Mouse (Mus musculus) heart, embryonic 13.5 days (tissue): ENCODE results near the gene Lmod2. TPM values are rescaled to one million over a fixed set of nuclear protein-coding genes. Genes with fewer than 3 reads are reported as not detected.

Experiments used
- ATAC-seq: fragments of 200-750 bp; cut with Nextera tagmentation; 2 replicates; pipeline ENCODE4 v1.8.0; 2017; ENCODE audit warnings: moderate TSS enrichment; ENCODE audit not compliant: insufficient number of reproducible peaks, low FRiP score, low TSS enrichment; ENCODE audit errors: extremely low read depth
- H3K27ac ChIP-seq: fragments of 300-500 bp; sonication (generic); replicated peaks from 2 replicates; pipeline ENCODE4 v1.5.1; 2015; ENCODE audit warnings: moderate library complexity, mild to moderate bottlenecking, inconsistent platforms
- H3K27me3 ChIP-seq: fragments of 300-500 bp; sonication (generic); replicated peaks from 2 replicates; pipeline ENCODE4 v1.6.1; 2015; ENCODE audit warnings: mild to moderate bottlenecking, inconsistent platforms
- H3K36me3 ChIP-seq: fragments of 300-500 bp; sonication (generic); 2 replicates; pipeline ENCODE4 v1.6.1; 2015; ENCODE audit warnings: mild to moderate bottlenecking, inconsistent platforms
- H3K4me1 ChIP-seq: fragments of 300-500 bp; sonication (generic); 2 replicates; pipeline ENCODE4 v1.6.1; 2015; ENCODE audit warnings: inconsistent platforms
- H3K4me2 ChIP-seq: fragments of 300-500 bp; sonication (generic); 2 replicates; pipeline ENCODE4 v1.6.1; 2015; ENCODE audit warnings: inconsistent platforms, mild to moderate bottlenecking, moderate library complexity
- H3K4me3 ChIP-seq: fragments of 300-500 bp; sonication (generic); 2 replicates; pipeline ENCODE4 v1.5.1; 2015; ENCODE audit warnings: moderate library complexity, mild to moderate bottlenecking, inconsistent platforms
- H3K9ac ChIP-seq: fragments of 300-500 bp; sonication (generic); 2 replicates; pipeline ENCODE4 v1.6.1; 2015; ENCODE audit warnings: inconsistent platforms, mild to moderate bottlenecking, moderate library complexity
- H3K9me3 ChIP-seq: fragments of 300-500 bp; sonication (generic); 2 replicates; pipeline ENCODE4 v1.6.1; 2016; ENCODE audit warnings: inconsistent platforms
- WGBS: fragments of 180-500 bp; shearing (Covaris S2); methylation state at CpG from one replicate; pipeline ENCODE4 v1.1.7; 2015; ENCODE audit warnings: mixed read lengths; 5-methylcytosine and 5-hydroxymethylcytosine counted together
- polyA plus RNA-seq: library from polyadenylated mRNA; unstranded; fragments of >200 nt; fragmentation: Nextera tagmentation; extraction: Ambion mirVana; gene quantifications from 2 replicates; pipeline ENCODE4 v1.2.1, GENCODE M21; 2015

The Lmod2 gene
- polyA plus RNA-seq, 1 experiment from 2014 or later = 42.8 TPM

DNA sequence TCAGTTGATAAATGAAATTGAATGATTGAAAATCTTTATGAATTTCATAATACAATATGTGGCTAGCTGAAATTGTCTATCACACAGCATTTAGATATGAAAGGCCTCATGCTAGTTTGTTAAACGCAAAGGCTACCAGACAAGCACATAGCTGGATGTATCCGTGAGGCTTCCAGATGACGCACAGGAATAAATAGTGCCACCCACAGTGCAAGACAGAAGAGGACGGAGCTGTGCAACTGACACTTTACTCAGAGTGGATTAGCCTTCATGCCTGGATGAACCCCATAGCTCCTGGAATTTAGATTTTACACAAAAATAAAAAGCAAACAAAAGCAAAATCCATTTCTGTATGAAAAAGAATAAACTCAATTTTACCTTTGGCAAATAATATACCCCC, 16.4 kb downstream of the Lmod2 start:
- Histone ChIP-seq H3K4me3 (no peak overlapping the region), H3K9ac (no peak overlapping the region), H3K4me2 (no peak overlapping the region), H3K27ac (no peak overlapping the region), H3K4me1 (peaks cover 25% of the 10 kb centered on the region), H3K36me3 (peaks cover 60% of the 10 kb centered on the region), H3K9me3 (no peaks in the 10 kb centered on the region), H3K27me3 (no peaks in the 10 kb centered on the region)
- ATAC-seq = no peak
- WGBS = 80% methylated on average over 4 of the region's 4 CpGs

DNA sequence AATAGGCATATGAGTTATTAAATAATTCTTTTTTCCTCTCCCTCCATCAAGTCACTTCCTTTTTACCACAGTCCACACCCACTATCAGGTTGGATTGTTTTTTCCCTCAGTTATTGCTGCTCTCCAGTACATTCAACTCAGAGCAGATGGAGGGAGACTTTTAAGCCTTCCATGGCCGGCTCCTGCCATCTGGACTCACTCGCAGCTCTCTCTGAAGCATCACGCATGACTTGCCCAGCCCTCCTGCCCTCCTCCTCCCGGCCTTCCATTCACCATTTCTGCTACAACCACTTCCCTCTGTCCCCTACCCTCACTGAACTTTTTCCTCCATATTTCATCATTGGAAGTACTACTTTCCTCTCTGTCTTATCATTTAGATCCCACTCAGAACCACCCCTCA, 19.2 kb downstream of the Lmod2 start:
- peaks cover 62% of the 10 kb centered on the region for H3K36me3 ChIP-seq
- 80% methylated on average over 4 of the region's 4 CpGs for WGBS
- ATAC-seq = no peak

DNA sequence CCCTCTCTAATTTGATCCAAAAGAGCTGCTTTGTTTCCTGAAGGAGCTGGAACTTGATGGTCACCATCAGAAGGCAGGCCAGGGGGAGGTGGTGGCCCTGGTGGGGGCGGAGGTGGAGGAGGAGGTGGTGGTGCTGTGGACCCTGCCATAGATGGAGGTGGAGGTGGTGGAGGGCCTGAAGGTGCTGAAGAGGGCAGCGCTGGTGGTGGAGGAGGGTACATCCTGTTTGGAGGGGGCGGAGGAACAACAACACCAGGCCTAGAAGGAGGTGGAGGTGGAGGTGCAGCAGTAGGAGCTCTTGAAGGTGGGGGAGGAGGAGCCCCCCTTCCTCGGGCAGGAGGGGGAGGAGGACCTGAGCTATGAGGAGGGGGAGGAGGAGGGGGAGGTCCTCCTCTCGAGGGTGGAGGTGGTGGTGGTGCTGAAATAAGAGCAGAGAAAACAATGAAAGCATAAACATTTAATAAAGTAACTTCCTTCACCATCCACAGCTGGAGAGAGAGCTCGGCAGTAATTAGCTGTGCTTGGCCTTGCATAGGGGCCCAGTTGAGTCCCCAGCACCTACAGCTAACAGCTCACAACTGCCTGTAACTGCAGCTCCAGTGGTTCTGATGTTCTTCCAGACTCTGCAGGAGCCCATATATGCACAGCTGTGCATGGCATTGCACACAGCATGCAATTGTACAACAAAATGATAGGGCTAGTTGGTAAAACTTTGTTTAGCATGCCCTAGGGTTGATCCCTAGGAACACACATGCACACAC, 21.9 kb downstream of the Lmod2 start:
- H3K27ac ChIP-seq = no peak overlapping the region
- no peak overlapping the region for H3K4me3 ChIP-seq
- WGBS = 50% methylated on average over 6 of the region's 6 CpGs
- no peak for ATAC-seq
- H3K27me3 ChIP-seq = no peaks in the 10 kb centered on the region
- no peaks in the 10 kb centered on the region for H3K9me3 ChIP-seq
- no peak overlapping the region for H3K4me2 ChIP-seq
- H3K9ac ChIP-seq = peak overlapping the region; percentile 42; the same call in 1 of the 2 replicates
- peaks cover 68% of the 10 kb centered on the region for H3K36me3 ChIP-seq
- H3K4me1 ChIP-seq = peaks cover 7% of the 10 kb centered on the region; the same call in 1 of the 2 replicates

More for the DNA sequence above, 19.2 kb downstream of the Lmod2 start:
- no peak overlapping the region for H3K9ac ChIP-seq
- no peak overlapping the region for H3K27ac ChIP-seq
- H3K4me1 ChIP-seq = peaks cover 19% of the 10 kb centered on the region
- H3K9me3 ChIP-seq = no peaks in the 10 kb centered on the region
- no peaks in the 10 kb centered on the region for H3K27me3 ChIP-seq
- H3K4me3 ChIP-seq = no peak overlapping the region
- H3K4me2 ChIP-seq = no peak overlapping the region

GRCm38 (mm10) chr6:24620936-24621335, 23.4 kb downstream of the Lmod2 start:
- no peak for ATAC-seq
- Histone ChIP-seq H3K9me3 (no peaks in the 10 kb centered on the region), H3K4me3 (no peak overlapping the region), H3K27me3 (no peaks in the 10 kb centered on the region), H3K9ac (no peak overlapping the region), H3K36me3 (peaks cover 62% of the 10 kb centered on the region), H3K4me1 (0 out of 2 replicates have a peak, but pooled peaks cover 2% of the 10 kb centered on the region), H3K27ac (no peak overlapping the region), H3K4me2 (no peak overlapping the region)
- WGBS = 57% methylated on average over 2 of the region's 2 CpGs

DNA sequence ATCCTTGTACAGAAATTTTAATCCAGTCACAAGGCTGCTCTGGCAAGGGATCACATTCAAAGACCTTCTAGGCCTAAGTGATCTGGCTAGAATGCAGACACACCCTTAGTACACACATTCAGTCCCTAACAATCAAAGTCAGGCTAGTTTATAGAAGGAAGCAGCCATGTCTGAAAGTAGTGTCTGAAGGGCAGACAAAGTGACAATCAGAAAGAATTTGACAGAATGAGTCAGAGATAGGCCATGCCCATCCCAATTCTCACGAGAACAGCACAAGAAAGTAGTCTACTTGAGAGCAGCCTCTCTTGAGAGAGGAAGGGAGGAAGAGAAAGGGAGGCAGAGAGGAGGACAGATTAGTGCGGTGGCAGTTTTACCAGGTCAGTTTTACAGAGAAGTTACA, 24.5 kb downstream of the Lmod2 start:
- Histone ChIP-seq H3K27me3 (no peaks in the 10 kb centered on the region), H3K36me3 (peaks cover 58% of the 10 kb centered on the region), H3K4me1 (0 out of 2 replicates have a peak, but pooled peaks cover 2% of the 10 kb centered on the region), H3K27ac (no peak overlapping the region), H3K4me3 (no peak overlapping the region), H3K9ac (no peak overlapping the region), H3K9me3 (no peaks in the 10 kb centered on the region), H3K4me2 (no peak overlapping the region)
- ATAC-seq = no peak
- WGBS = 73% methylated on average over 2 of the region's 2 CpGs

- 62% methylated on average over 5 of the region's 5 CpGs for WGBS
- H3K9ac ChIP-seq = no peak overlapping the region
- peaks cover 9% of the 10 kb centered on the region for H3K4me1 ChIP-seq
- ATAC-seq = no peak
- no peak overlapping the region for H3K4me2 ChIP-seq
- no peak overlapping the region for H3K27ac ChIP-seq
- no peaks in the 10 kb centered on the region for H3K27me3 ChIP-seq
- H3K4me3 ChIP-seq = no peak overlapping the region
- H3K36me3 ChIP-seq = peaks cover 22% of the 10 kb centered on the region
- no peaks in the 10 kb centered on the region for H3K9me3 ChIP-seq
Observed at GRCm38 (mm10) chr6:24627586-24628030, 30.0 kb downstream of the Lmod2 start.

GRCm38 (mm10) chr6:24628499-24628898, 30.9 kb downstream of the Lmod2 start:
- Histone ChIP-seq H3K27me3 (no peaks in the 10 kb centered on the region), H3K4me3 (no peak overlapping the region), H3K27ac (no peak overlapping the region), H3K9ac (no peak overlapping the region), H3K4me1 (peaks cover 17% of the 10 kb centered on the region), H3K36me3 (peaks cover 25% of the 10 kb centered on the region), H3K4me2 (no peak overlapping the region), H3K9me3 (no peaks in the 10 kb centered on the region)
- no peak for ATAC-seq
- WGBS = 65% methylated on average over 1 of the region's 1 CpGs

DNA sequence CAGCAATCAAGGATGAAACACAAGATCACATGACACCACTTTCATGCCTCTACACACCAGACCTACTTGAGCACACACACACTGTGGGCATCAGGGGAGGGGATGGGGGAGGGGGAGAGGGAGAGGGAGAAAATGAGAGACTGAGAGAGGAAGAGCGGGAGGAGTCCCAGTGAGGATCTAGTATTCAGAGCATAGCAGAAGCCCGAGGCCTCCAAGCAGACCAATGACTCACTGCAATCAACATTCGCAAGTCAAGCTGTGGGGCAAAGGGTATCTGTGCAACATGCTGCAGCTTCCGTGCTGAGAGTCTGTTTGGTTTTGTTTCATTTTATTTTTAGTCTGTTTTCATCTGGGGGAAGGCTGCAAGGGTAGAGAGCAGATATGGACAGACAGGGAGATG, 34.5 kb downstream of the Lmod2 start:
- peaks cover 22% of the 10 kb centered on the region for H3K4me1 ChIP-seq
- H3K27ac ChIP-seq = peak overlapping the region; percentile 60
- no peaks in the 10 kb centered on the region for H3K9me3 ChIP-seq
- peaks cover 22% of the 10 kb centered on the region for H3K36me3 ChIP-seq
- H3K27me3 ChIP-seq = no peaks in the 10 kb centered on the region
- peak overlapping the region; percentile 29 for H3K4me2 ChIP-seq
- 0 out of 2 replicates have a peak overlapping the region, but pooled peaks have one; percentile 12 for H3K4me3 ChIP-seq
- WGBS = 26% methylated on average over 4 of the region's 4 CpGs
- 0 out of 2 replicates have a peak overlapping the region, but pooled peaks have one; percentile 28 for H3K9ac ChIP-seq
- peak; percentile 42; the same call in 1 of the 2 replicates for ATAC-seq

DNA sequence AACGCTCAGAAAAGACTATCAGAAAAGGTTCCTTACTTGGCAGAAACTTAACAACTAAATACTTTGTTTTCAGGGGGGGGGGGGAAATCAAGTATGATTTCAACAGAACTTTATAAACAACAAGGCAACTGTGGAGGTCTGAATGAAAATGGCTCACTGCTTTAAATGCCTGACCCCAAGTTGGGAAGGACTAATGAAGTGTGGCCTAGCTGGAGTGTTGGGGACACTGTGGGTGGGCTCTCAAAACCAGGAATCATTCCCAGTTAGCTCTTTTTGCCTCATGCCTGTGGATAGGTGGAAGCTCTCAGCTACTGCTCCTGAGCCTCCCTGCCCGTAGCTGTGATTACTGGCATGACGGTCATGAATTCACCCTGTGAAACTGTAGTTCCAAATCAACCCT, 36.5 kb downstream of the Lmod2 start:
- Histone ChIP-seq H3K27ac (no peak overlapping the region), H3K9me3 (no peaks in the 10 kb centered on the region), H3K4me2 (no peak overlapping the region), H3K9ac (no peak overlapping the region), H3K36me3 (peaks cover 28% of the 10 kb centered on the region), H3K4me3 (no peak overlapping the region), H3K27me3 (no peaks in the 10 kb centered on the region), H3K4me1 (peaks cover 22% of the 10 kb centered on the region)
- 79% methylated on average over 3 of the region's 3 CpGs for WGBS
- ATAC-seq = no peak

- peaks cover 28% of the 10 kb centered on the region for H3K36me3 ChIP-seq
- no peaks in the 10 kb centered on the region for H3K9me3 ChIP-seq
- ATAC-seq = no peak
- WGBS = 86% methylated on average over 2 of the region's 2 CpGs
- no peak overlapping the region for H3K4me2 ChIP-seq
- H3K4me1 ChIP-seq = peaks cover 22% of the 10 kb centered on the region
- no peak overlapping the region for H3K9ac ChIP-seq
- no peaks in the 10 kb centered on the region for H3K27me3 ChIP-seq
- H3K27ac ChIP-seq = no peak overlapping the region
- no peak overlapping the region for H3K4me3 ChIP-seq
Observed at GRCm38 (mm10) chr6:24635814-24636213, 38.3 kb downstream of the Lmod2 start.

DNA sequence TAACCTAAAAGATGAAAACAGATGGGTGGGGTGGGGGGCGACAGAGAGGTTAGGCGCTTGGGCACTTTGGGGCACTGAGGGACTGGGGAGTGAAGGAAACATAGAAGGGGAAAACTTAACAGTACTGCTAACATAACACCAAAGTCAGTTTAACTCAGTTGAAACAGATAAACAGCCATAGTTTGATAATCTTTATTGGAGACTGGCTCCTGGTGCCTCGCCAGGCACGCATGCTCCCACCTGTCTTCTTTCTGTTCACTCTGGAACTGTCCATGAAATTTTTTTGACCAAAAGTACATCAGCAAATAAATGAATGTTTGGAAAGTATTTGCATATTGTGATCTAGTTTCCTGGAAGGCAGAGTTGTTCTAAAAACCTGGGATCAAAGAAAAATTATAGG, 43.7 kb downstream of the Lmod2 start:
- Histone ChIP-seq H3K9ac (no peak overlapping the region), H3K36me3 (peaks cover 12% of the 10 kb centered on the region), H3K4me3 (no peak overlapping the region), H3K27ac (no peak overlapping the region), H3K4me1 (no peaks in the 10 kb centered on the region), H3K4me2 (no peak overlapping the region), H3K27me3 (no peaks in the 10 kb centered on the region), H3K9me3 (no peaks in the 10 kb centered on the region)
- no peak for ATAC-seq
- WGBS = 86% methylated on average over 4 of the region's 4 CpGs

GRCm38 (mm10) chr6:24642161-24642560, 44.6 kb downstream of the Lmod2 start:
- no peak overlapping the region for H3K4me3 ChIP-seq
- H3K4me1 ChIP-seq = no peaks in the 10 kb centered on the region
- H3K27me3 ChIP-seq = no peaks in the 10 kb centered on the region
- H3K9ac ChIP-seq = no peak overlapping the region
- H3K27ac ChIP-seq = no peak overlapping the region
- no peaks in the 10 kb centered on the region for H3K9me3 ChIP-seq
- no peak for ATAC-seq
- H3K36me3 ChIP-seq = peaks cover 11% of the 10 kb centered on the region
- H3K4me2 ChIP-seq = no peak overlapping the region
- 94% methylated on average over 2 of the region's 2 CpGs for WGBS
